Mouse (Mus musculus): ENCODE results near the gene Vmn1r209.
"Not testable (repeated sequence)": the region's sequence is repeated elsewhere in the genome, so short reads cannot be mapped to it uniquely, and the experiment has no call there.

The Vmn1r209 gene

GRCm38 (mm10) chr13:22809582-22809981, at the start of gene Vmn1r209:
Gene Vmn1r209, minus strand, starts transcription at chr13:22809682.
- DNase-seq, result not testable (repeated sequence)

- no peak for DNase-seq
These were observed 48.0 kb upstream of the Vmn1r209 start, which contains the start of gene Vmn1r211 for GRCm38 (mm10) chr13:22857461-22857860. Gene Vmn1r211, minus strand, starts transcription at chr13:22857561.

- no peak for DNase-seq
These were observed 45.3 kb upstream of the Vmn1r209 start for GRCm38 (mm10) chr13:22854760-22855159.

GRCm38 (mm10) chr13:22846798-22847197, 37.3 kb upstream of the Vmn1r209 start:
- no peak for DNase-seq

- DNase-seq, result not testable (repeated sequence)
These were observed 34.8 kb upstream of the Vmn1r209 start for GRCm38 (mm10) chr13:22844304-22844703.

- no peak for DNase-seq
These were observed 21.8 kb upstream of the Vmn1r209 start, which contains the start of gene Vmn1r210 for GRCm38 (mm10) chr13:22831248-22831647. Gene Vmn1r210, minus strand, starts transcription at chr13:22831348.

- DNase-seq, result not testable (repeated sequence)
These were observed 19.9 kb upstream of the Vmn1r209 start for GRCm38 (mm10) chr13:22829395-22829794.

- DNase-seq, result not testable (repeated sequence)
These were observed 12.1 kb upstream of the Vmn1r209 start for GRCm38 (mm10) chr13:22821601-22822000.

GRCm38 (mm10) chr13:22788096-22788495, 21.4 kb downstream of the Vmn1r209 start:
- DNase-seq, result not testable (repeated sequence)

- DNase-seq, result not testable (repeated sequence)
These were observed 25.3 kb downstream of the Vmn1r209 start for GRCm38 (mm10) chr13:22784159-22784558.

- not testable (repeated sequence) for DNase-seq
These were observed 32.2 kb downstream of the Vmn1r209 start, which contains the start of gene Vmn1r208 for GRCm38 (mm10) chr13:22777300-22777699. Gene Vmn1r208, minus strand, starts transcription at chr13:22777400.

- not testable (repeated sequence) for DNase-seq
These were observed 37.9 kb downstream of the Vmn1r209 start for GRCm38 (mm10) chr13:22771592-22771991.

All from thymus, postnatal 25 days (tissue).